Mouse (Mus musculus) spleen, adult 18-20 months (tissue): ENCODE measurements at regions not wholly inside any gene's neighbourhood (a gene's known extent, or its start where the extent isn't known, plus 50 kb on each side); places are given as distances from the start of the nearest gene placed in this dataset.
A peak's percentile ranks its signal among the peaks of the same experiment; 100 is the strongest.

Source experiments
- DNase-seq, 2 experiments: peaks; one replicate each; pipeline ENCODE4 v3.0.0; 2022; ENCODE audit warnings: mixed read lengths in 2 of 2

- no peak for DNase-seq
Measured at GRCm38 (mm10) chr6:84383718-84384117, 210.0 kb downstream of the Cyp26b1 start.

GRCm38 (mm10) chr6:84383141-84383540 is 210.6 kb downstream of the Cyp26b1 start:
- no peak for DNase-seq

- no peak for DNase-seq
Measured at GRCm38 (mm10) chr6:84381571-84381970, 212.1 kb downstream of the Cyp26b1 start.

DNA sequence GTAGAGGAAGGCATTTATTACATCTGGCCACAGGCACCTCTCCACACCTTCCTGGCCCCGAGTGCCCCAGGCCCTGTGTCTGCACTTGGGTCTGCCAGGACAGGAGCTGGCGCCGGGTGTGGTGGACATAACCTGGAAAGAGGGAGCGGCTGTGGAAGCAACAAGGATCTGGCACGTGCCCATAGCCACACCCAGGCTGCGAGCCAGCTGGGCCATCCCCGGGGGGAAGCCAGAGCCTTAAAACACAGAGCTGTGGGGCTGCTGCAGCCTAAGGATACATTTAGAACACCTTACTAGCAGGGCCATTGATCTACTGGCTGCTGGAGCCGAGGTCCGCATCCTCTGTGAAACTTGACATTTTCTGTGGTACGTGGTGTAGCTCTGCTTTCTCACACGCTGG is 217.0 kb downstream of the Cyp26b1 start:
- no peak for DNase-seq

- peak in 1 of 2 experiments; percentile 24 for DNase-seq
Measured at GRCm38 (mm10) chr6:84375498-84375897, 218.2 kb downstream of the Cyp26b1 start.

GRCm38 (mm10) chr6:84366365-84366764 is 227.3 kb downstream of the Cyp26b1 start:
- no peak for DNase-seq

- DNase-seq: no peak
Measured at GRCm38 (mm10) chr6:84365914-84366313, 227.8 kb downstream of the Cyp26b1 start.

- no peak for DNase-seq
Measured at GRCm38 (mm10) chr6:84364964-84365363, 228.7 kb downstream of the Cyp26b1 start.

DNA sequence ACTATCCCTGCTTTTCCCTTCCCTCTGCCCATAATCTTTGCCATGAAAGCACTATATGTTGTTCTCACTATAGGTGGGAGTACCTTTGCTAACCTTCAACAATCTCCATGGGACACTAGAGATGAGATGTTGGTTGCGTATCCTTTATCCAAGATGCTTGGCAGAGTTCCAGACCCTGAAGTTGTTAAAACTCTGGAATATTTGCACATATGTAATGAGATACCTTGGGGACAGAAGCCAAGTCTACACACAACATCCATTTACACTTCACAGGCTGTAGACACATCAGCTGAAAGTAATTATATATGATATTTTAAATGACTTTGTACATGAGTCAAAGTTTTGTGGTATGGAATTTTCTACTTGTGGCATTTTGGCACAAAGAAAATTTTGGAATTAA is 231.4 kb downstream of the Cyp26b1 start:
- DNase-seq: no peak

GRCm38 (mm10) chr6:84357911-84358310 is 235.8 kb downstream of the Cyp26b1 start:
- DNase-seq: no peak

DNA sequence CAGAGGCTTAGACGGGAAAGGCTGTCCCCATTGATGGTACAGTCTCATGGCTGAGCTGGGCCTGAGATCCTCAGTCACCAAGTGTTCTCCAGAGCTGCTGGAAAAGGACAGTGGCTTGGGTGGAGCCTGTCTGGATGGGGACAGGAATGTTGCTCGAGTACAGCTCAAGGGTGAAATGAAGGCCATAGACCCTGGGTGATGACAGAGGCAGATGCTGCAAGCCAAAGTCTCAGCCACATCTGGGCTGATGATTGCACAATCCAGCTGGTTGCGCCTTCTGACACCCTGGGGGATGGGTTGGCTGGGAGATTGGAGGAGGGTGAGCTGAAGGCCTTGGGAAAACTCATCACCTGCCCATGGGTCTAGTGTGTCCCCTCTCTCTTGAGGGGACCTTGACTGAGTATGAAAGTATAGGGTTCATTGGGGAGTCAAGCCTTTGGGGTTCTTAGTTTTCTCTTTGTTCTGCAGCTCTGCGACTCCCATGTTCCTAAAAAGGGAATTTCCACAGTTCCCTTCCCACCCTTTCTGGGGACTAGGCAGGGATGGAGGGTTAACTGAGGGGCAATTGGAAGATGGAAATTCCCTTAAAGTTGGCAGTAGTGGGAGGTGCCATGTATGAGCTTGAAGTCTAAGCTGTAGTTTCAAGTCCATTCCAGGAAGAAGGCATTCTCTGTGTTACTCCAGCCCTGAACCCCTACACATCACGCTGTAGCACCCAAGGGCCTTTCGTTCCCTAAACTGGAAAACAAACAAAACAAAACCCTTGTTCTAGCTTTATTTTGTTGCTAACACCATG is 240.1 kb downstream of the Cyp26b1 start:
- no peak for DNase-seq

DNA sequence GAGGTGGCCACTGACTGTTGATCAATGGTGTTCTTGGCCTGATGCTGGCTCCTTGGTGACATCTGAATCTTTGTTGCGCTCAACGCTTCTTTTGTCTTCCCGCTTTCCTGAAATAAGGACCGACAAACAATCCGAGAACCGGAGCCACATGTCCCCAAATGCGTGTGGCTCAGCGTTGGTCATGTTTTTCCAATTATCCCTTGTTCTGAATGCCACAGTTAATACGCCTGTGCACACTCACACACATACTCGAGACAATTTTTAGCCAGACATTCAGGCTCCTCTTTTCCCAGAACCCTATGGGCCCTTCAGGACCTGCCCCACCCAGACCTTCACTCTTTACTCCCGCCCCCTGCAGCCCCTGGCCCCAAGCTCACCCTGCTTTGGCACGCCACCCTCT is 248.8 kb downstream of the Cyp26b1 start:
- DNase-seq: no peak

- no peak for DNase-seq
Measured at GRCm38 (mm10) chr6:84333666-84334179, 260.0 kb downstream of the Cyp26b1 start.

- DNase-seq: no peak
Measured at GRCm38 (mm10) chr6:84329106-84329505, 264.6 kb downstream of the Cyp26b1 start.

- no peak for DNase-seq
Measured at GRCm38 (mm10) chr6:84328030-84328390, 265.7 kb downstream of the Cyp26b1 start.

- no peak for DNase-seq
Measured at GRCm38 (mm10) chr6:84327306-84328029, 266.2 kb downstream of the Cyp26b1 start.

- no peak for DNase-seq
Measured at GRCm38 (mm10) chr6:84325384-84326114, 268.2 kb downstream of the Cyp26b1 start.

DNA sequence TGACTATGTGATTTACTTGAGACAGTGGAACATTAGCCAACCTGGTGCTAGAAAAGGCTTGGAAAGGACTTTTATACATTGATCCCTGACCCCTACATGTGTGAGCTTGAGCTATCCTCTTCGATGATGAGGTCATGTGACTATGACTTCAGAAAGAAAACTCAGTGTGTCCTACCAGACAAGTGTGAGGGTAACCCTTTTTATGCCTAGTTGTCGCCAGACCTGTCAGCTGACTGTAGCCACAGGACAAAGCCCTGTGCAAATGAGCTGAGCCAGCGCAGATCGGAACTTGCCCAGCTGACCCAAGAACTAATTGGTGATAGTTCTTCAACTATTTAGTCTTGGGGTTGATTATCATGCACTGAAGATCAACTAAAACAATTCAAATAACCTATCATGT is 269.5 kb downstream of the Cyp26b1 start:
- DNase-seq: no peak

GRCm38 (mm10) chr6:84322528-84322927 is 271.2 kb downstream of the Cyp26b1 start:
- no peak for DNase-seq

DNA sequence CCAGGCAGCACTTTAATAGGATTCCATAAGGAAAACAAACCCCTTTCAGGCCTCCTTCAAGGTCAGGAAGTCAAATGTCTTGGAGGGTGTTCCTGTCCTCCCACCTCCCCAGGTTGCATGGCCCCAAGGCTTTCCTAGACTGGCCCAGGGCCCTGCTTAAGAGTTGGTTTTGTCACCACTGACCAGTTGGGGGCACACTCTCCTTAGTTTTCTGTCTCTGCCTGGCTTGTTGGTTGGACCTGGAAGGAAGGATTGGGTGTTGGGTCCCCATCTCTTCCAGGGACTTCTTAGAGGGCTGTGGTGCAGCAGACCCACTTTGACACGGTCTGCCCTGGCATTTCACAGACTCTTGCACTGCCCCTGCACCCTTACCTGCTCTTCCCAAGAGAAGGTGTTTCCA is 273.1 kb downstream of the Cyp26b1 start:
- DNase-seq: no peak

DNA sequence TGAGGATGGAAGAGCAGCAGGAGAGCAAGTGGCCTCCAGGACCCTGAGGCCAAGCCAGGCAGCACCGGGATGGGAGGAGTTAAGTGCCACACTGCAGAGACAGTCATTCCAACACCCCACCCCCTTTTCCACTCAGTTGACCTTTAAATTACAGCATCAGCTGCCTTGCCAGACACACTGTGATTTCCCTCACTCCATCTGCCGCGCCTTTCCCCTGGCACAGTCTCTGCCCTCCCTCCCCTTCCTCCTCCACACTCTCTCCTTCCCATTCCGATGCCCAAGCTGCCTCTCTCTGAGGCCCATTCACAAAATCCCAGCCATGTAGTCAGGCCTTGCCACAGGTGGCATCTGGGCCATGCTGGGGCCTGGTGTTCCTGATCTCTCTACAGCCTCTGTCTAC is 274.9 kb downstream of the Cyp26b1 start:
- no peak for DNase-seq

DNA sequence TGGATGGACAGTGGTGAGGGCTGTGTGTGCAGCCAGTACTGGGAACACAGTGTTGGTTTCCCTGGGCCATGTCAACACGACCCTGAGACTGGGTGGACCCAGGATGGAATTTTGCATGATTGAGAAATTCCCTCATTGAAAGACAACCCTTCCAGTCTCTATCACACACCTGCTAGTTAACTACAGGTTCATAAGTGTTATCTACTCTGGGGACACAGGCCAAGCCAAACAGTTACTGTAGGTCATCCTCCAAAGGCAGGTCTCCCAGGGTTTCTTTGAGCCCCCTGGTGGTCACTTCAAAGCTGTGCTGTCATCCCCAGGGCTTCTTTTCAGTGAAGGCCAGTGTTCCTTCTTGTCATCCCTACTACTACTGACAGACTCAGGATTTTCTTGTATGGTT is 276.7 kb downstream of the Cyp26b1 start:
- no peak for DNase-seq

GRCm38 (mm10) chr6:84315175-84315912 is 278.4 kb downstream of the Cyp26b1 start:
- no peak for DNase-seq
